Mouse (Mus musculus) kidney, embryonic 16.5 days (tissue): ENCODE data around the gene Cep250. TPM values are rescaled to one million over a fixed set of nuclear protein-coding genes. Genes with fewer than 3 reads are reported as not detected.

Experiments
- ATAC-seq: fragments of 200-750 bp; cut with Nextera tagmentation; 2 replicates; pipeline ENCODE4 v1.8.0; 2017; ENCODE audit warnings: moderate TSS enrichment; ENCODE audit not compliant: low FRiP score, low TSS enrichment
- H3K27ac ChIP-seq: fragments of 300-500 bp; sonication (generic); 2 replicates; pipeline ENCODE4 v1.5.1; 2014; ENCODE audit warnings: low read length
- H3K27me3 ChIP-seq: fragments of 300-500 bp; sonication (generic); 2 replicates; pipeline ENCODE4 v1.6.1; 2014; ENCODE audit warnings: low read length, control low read depth, mixed read lengths; ENCODE audit not compliant: insufficient read depth
- H3K36me3 ChIP-seq: fragments of 300-500 bp; sonication (generic); 2 replicates; pipeline ENCODE4 v1.6.1; 2014; ENCODE audit warnings: low read length, control low read depth, mixed read lengths; ENCODE audit not compliant: insufficient read depth
- H3K4me1 ChIP-seq: fragments of 300-500 bp; sonication (generic); 2 replicates; pipeline ENCODE4 v1.6.1; 2014; ENCODE audit warnings: low read length, control low read depth, mixed read lengths; ENCODE audit not compliant: insufficient read depth
- H3K4me2 ChIP-seq: fragments of 300-500 bp; sonication (generic); replicated peaks from 2 replicates; pipeline ENCODE4 v1.6.1; 2014; ENCODE audit warnings: low read depth, low read length
- H3K4me3 ChIP-seq: fragments of 300-500 bp; sonication (generic); 2 replicates; pipeline ENCODE4 v1.5.1; 2014; ENCODE audit warnings: mild to moderate bottlenecking, low read length
- H3K9ac ChIP-seq: fragments of 300-500 bp; sonication (generic); replicated peaks from 2 replicates; pipeline ENCODE4 v1.6.1; 2014; ENCODE audit warnings: low read length
- H3K9me3 ChIP-seq: fragments of 300-500 bp; sonication (generic); 2 replicates; pipeline ENCODE4 v1.6.1; 2016; ENCODE audit warnings: low read length, control low read depth
- WGBS: fragments of 180-500 bp; shearing (Covaris S2); extraction: QIAGEN DNeasy Blood & Tissue Kit; methylation state at CpG from one replicate; pipeline ENCODE4 v1.1.7; 2014; 5-methylcytosine and 5-hydroxymethylcytosine counted together
- polyA plus RNA-seq: library from polyadenylated mRNA; unstranded; fragments of >200 nt; fragmentation: Nextera tagmentation; extraction: Ambion mirVana; gene quantifications from 2 replicates; pipeline ENCODE4 v1.2.1, GENCODE M21; 2015

Cep250 gene
- polyA plus RNA-seq, 1 experiment from 2014 or later, result 18.1 TPM

DNA sequence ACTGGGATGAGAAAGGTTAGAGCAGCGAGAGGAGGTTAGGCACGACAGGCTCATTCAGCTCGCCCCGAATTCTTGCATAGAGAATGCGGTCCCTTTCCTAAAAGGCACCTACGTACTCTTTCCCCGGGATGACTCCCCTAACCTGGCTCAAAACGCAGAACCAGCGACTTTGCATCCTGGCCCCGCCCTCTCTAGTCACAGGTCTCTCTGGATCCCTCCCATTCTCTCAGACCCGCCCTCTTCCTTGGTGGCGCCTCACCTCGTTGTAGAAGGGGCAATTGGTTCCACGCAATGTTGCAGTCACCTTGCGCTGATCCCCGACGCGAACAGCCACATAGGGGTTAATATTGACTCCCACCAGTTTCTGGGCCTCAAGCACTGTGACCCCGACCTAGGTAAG lies 91.7 kb downstream of the Cep250 start:
- peak; percentile 54; the same call in 1 of the 2 replicates for ATAC-seq
- Histone ChIP-seq H3K4me2 (peak overlapping the region; percentile 50), H3K36me3 (no peaks in the 10 kb centered on the region), H3K9ac (no peak overlapping the region), H3K27ac (no peak overlapping the region), H3K4me3 (peak overlapping the region; percentile 23), H3K4me1 (no peaks in the 10 kb centered on the region), H3K27me3 (no peaks in the 10 kb centered on the region), H3K9me3 (no peaks in the 10 kb centered on the region)
- WGBS, result 4% methylated on average over 19 of the region's 19 CpGs

Other genes with a start within 250 kb of the Cep250 start
- gene Edem2, start 227.0 kb upstream of the Cep250 start, polyA plus RNA-seq, result 43.2 and 44.8 TPM in 2 replicates
- not detected in 2 replicates for gene Gm17581, start 220.6 kb upstream of the Cep250 start, polyA plus RNA-seq
- 13.0 and 13.1 TPM in 2 replicates for gene Procr, start 205.3 kb upstream of the Cep250 start, polyA plus RNA-seq
- 0.07 and 0.09 TPM in 2 replicates for gene Mmp24, start 181.1 kb upstream of the Cep250 start, polyA plus RNA-seq
- 18.9 and 20.0 TPM in 2 replicates for gene BC029722, start 137.0 kb upstream of the Cep250 start, polyA plus RNA-seq
- gene Eif6, start 129.5 kb upstream of the Cep250 start, polyA plus RNA-seq, result 216 and 233 TPM in 2 replicates
- gene Fam83c, start 121.6 kb upstream of the Cep250 start, polyA plus RNA-seq, result 0.18 and 0.21 TPM in 2 replicates
- 84.1 and 94.3 TPM in 2 replicates for gene Uqcc1, start 26.1 kb upstream of the Cep250 start, polyA plus RNA-seq
- gene Gm15557, start 15.7 kb upstream of the Cep250 start, polyA plus RNA-seq, result not detected in 2 replicates
- 0.64 and 1.3 TPM in 2 replicates for gene Gdf5, start 11.1 kb upstream of the Cep250 start, polyA plus RNA-seq
- 1.4 and 2.2 TPM in 2 replicates for gene 6430550D23Rik, start 51.5 kb downstream of the Cep250 start, polyA plus RNA-seq
- 288 and 302 TPM in 2 replicates for gene Ergic3, start 51.6 kb downstream of the Cep250 start, polyA plus RNA-seq
- gene Fer1l4, start 96.5 kb downstream of the Cep250 start, polyA plus RNA-seq, result 0.15 and 0.37 TPM in 2 replicates
- 2.8 and 3.3 TPM in 2 replicates for gene Spag4, start 108.7 kb downstream of the Cep250 start, polyA plus RNA-seq
- 70.6 and 75.8 TPM in 2 replicates for gene Cpne1, start 155.5 kb downstream of the Cep250 start, polyA plus RNA-seq
- gene Rbm12, start 155.5 kb downstream of the Cep250 start, polyA plus RNA-seq, result 27.7 and 29.3 TPM in 2 replicates
- gene Gm28036, start 170.6 kb downstream of the Cep250 start, polyA plus RNA-seq, result 22.0 and 26.5 TPM in 2 replicates
- 361 and 371 TPM in 2 replicates for gene Romo1, start 187.6 kb downstream of the Cep250 start, polyA plus RNA-seq
- 56.1 and 60.1 TPM in 2 replicates for gene Nfs1, start 187.7 kb downstream of the Cep250 start, polyA plus RNA-seq
- gene Rbm39, start 223.8 kb downstream of the Cep250 start, polyA plus RNA-seq, result 569 and 661 TPM in 2 replicates
- gene Phf20, start 240.0 kb downstream of the Cep250 start, polyA plus RNA-seq, result 68.2 and 82.5 TPM in 2 replicates